Mouse (Mus musculus) myocyte (in vitro differentiated cells): Measurements from ENCODE around the gene Olfr449.

ENCODE experiments used
- E2F4 ChIP-seq: IDR thresholded peaks from one replicate; pipeline ENCODE4 v1.6.1; 2011; ENCODE audit warnings: mild to moderate bottlenecking, control low read depth, moderate library complexity; ENCODE audit not compliant: insufficient read depth
- MAX ChIP-seq: IDR thresholded peaks from one replicate; pipeline ENCODE4 v1.6.1; 2011; ENCODE audit warnings: low read depth, mild to moderate bottlenecking, control low read depth
- MYOD1 ChIP-seq, 3 experiments: IDR thresholded peaks; one replicate each; pipeline ENCODE4 v1.6.1; 2011; ENCODE audit warnings: control low read depth in 2 of 3, low read depth in 2 of 3, mild to moderate bottlenecking in 2 of 3, moderate library complexity in 1 of 3; ENCODE audit not compliant: insufficient read length in 2 of 3, control insufficient read depth in 1 of 3
- MYOG ChIP-seq, 3 experiments: IDR thresholded peaks; one replicate each; pipeline ENCODE4 v1.6.1; 2011; ENCODE audit warnings: control low read depth in 2 of 3, low read depth in 2 of 3, mild to moderate bottlenecking in 2 of 3; ENCODE audit not compliant: insufficient read length in 2 of 3, control insufficient read depth in 1 of 3, insufficient read depth in 1 of 3
- POLR2A ChIP-seq: IDR thresholded peaks from one replicate; pipeline ENCODE4 v1.6.1; 2011; ENCODE audit warnings: low read depth, mild to moderate bottlenecking, control low read depth, moderate library complexity; ENCODE audit not compliant: insufficient read length
- POLR2AphosphoS2 ChIP-seq: IDR thresholded peaks from one replicate; pipeline ENCODE4 v1.6.1; 2011; ENCODE audit warnings: low read depth, control low read depth; ENCODE audit not compliant: insufficient read length
- REST ChIP-seq: IDR thresholded peaks from one replicate; pipeline ENCODE4 v1.6.1; 2011; ENCODE audit warnings: mild to moderate bottlenecking, control low read depth, moderate library complexity; ENCODE audit not compliant: insufficient read depth, insufficient read length
- TCF12 ChIP-seq: IDR thresholded peaks from one replicate; pipeline ENCODE4 v1.6.1; 2011; ENCODE audit warnings: mild to moderate bottlenecking, control low read depth; ENCODE audit not compliant: poor library complexity, insufficient read depth, severe bottlenecking
- TCF3 ChIP-seq: IDR thresholded peaks from one replicate; pipeline ENCODE4 v1.6.1; 2011; ENCODE audit warnings: low read depth, control low read depth; ENCODE audit not compliant: insufficient read length
- USF1 ChIP-seq: IDR thresholded peaks from one replicate; pipeline ENCODE4 v1.6.1; 2011; ENCODE audit warnings: low read depth, mild to moderate bottlenecking, control low read depth, moderate library complexity

DNA sequence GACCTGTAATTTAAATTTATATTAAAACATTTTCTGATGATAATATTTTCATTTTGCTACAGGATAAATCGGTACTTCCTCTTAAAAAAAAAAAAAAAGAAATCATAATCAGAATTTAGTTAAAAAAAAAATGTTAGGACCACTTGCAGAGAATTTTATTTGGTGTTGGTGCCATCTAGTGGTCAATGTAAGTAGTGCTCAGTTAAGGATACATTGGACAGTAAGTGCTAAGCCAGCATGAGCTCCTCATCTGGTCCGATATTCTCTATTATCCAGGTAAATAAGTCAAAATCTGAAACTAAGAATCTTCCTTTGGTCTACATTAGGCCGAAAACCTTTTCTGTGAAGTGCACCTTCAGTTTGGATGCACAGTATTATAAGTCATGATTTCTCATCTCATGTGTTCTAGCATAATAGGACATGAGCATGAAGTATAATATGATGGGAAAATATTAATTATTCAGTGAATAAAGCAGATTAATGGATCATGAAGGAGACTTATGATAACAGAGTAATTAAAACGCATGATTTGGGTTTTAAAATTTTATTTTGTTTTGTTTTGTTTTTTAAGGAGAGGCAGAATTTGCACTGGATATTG is 26.1 kb downstream of the Olfr449 start:
- TF ChIP-seq POLR2AphosphoS2 (no peak), REST (no peak), POLR2A (no peak), E2F4 (no peak), USF1 (no peak), MYOD1 (IDR thresholded peaks at IDR 0.05; ENCODE audit: control insufficient read depth in 1 of 3, insufficient read length in 2 of 3, low read depth in 2 of 3) (no peak), MAX (no peak), TCF12 (no peak), MYOG (IDR thresholded peaks at IDR 0.05; ENCODE audit: control insufficient read depth in 1 of 3, insufficient read depth in 1 of 3, insufficient read length in 2 of 3, low read depth in 2 of 3) (no peak), TCF3 (no peak)
